Comparison of ENCODE assay signal across 8 mouse cellular contexts in genomic region chr14:25486742-25487469, GRCm38 (mm10). TPM values are rescaled to one million over a fixed set of nuclear protein-coding genes. Genes with fewer than 3 reads are reported as not detected.
DNase-seq lines count a peak whose midpoint lies in the region; ATAC-seq and TF ChIP-seq lines count a peak whose summit lies in the region.

No protein-coding gene starts in this region.

- ATAC-seq in heart, embryonic 14.5 days (ENCODE audit: insufficient number of reproducible peaks, insufficient read depth, low FRiP score, low read depth), result no peak

- no peaks in the 10 kb centered on the region for H3K36me3 ChIP-seq in kidney, adult 2 months (ENCODE audit: control insufficient read depth, insufficient read depth, low read length)
- no peaks in the 10 kb centered on the region for H3K36me3 ChIP-seq in heart, embryonic 14.5 days (ENCODE audit: control insufficient read depth, insufficient read depth, low read length)
- peaks cover 27% of the 10 kb centered on the region for H3K36me3 ChIP-seq in megakaryocyte, embryonic 14.5 days (replicated peaks; ENCODE audit: low read length)

- H3K4me1 ChIP-seq in kidney, adult 2 months (ENCODE audit: control insufficient read depth, insufficient read depth, low read length), result peaks cover 79% of the 10 kb centered on the region
- peaks cover 82 to 99% of the 10 kb centered on the region in 2 experiments for H3K4me1 ChIP-seq in heart, embryonic 14.5 days (ENCODE audit: control insufficient read depth in 2 of 2, insufficient read depth in 2 of 2, low read length in 2 of 2)
- peaks cover 100% of the 10 kb centered on the region for H3K4me1 ChIP-seq in megakaryocyte, embryonic 14.5 days

- H3K9ac ChIP-seq in heart, embryonic 14.5 days (ENCODE audit: low read length), result peak overlapping the region; percentile 66

- no peaks in the 10 kb centered on the region for H3K9me3 ChIP-seq in heart, embryonic 14.5 days (ENCODE audit: control insufficient read depth, low read length)
- H3K9me3 ChIP-seq in megakaryocyte, embryonic 14.5 days, result no peaks in the 10 kb centered on the region

- 56% methylated on average over 9 of the region's 9 CpGs for WGBS in kidney, adult 2 months
- WGBS in heart, embryonic 14.5 days, result 48% methylated on average over 9 of the region's 9 CpGs

- no peak for TF ChIP-seq CTCF in kidney, adult 2 months (conservative IDR thresholded peaks at IDR 0.05; ENCODE audit: insufficient read depth, insufficient read length, low read depth, low read length)

- peak overlapping the region; percentile 97 for H3K27ac ChIP-seq in kidney, adult 2 months (ENCODE audit: insufficient read depth, low read depth, low read length)
- H3K27ac ChIP-seq in heart, embryonic 14.5 days (replicated peaks in 1 of 2; ENCODE audit: control insufficient read depth in 1 of 2, insufficient read depth in 1 of 2, low read depth in 2 of 2, low read length in 2 of 2), result peak overlapping the region; percentile 92 to 93

- H3K4me2 ChIP-seq in heart, embryonic 14.5 days (ENCODE audit: low read length), result no peak overlapping the region

- H3K4me3 ChIP-seq in kidney, adult 2 months (ENCODE audit: insufficient read depth, low read depth, low read length), result no peak overlapping the region
- H3K4me3 ChIP-seq in heart, embryonic 14.5 days (ENCODE audit: control insufficient read depth in 1 of 2, insufficient read depth in 1 of 2, low read depth in 1 of 2, low read length in 2 of 2), result no peak overlapping the region
- H3K4me3 ChIP-seq in megakaryocyte, embryonic 14.5 days (replicated peaks), result peak overlapping the region; percentile 81

- no peaks in the 10 kb centered on the region for H3K27me3 ChIP-seq in kidney, adult 2 months (replicated peaks; ENCODE audit: control insufficient read depth, insufficient read depth, low read length)
- H3K27me3 ChIP-seq in heart, embryonic 14.5 days (ENCODE audit: control insufficient read depth, insufficient read depth, low read length), result no peaks in the 10 kb centered on the region
- no peaks in the 10 kb centered on the region for H3K27me3 ChIP-seq in megakaryocyte, embryonic 14.5 days (replicated peaks)

- DNase-seq in kidney, adult 2 months, result no peak
- DNase-seq in kidney, postnatal 4 days, result no peak
- DNase-seq in NIH3T3 (ENCODE audit: low read depth), result peak; percentile 69
- no peak for DNase-seq in natural killer cell, adult 2 months (ENCODE audit: low spot score in 2 of 2)
- DNase-seq in kidney, postnatal 14 days, result no peak
- no peak for DNase-seq in right cerebral cortex, postnatal 36 days (ENCODE audit: low spot score in 2 of 2)

- no peak for TF ChIP-seq POLR2A in kidney, adult 2 months (IDR thresholded peaks at IDR 0.05; ENCODE audit: low read depth, low read length)

RNA-seq across cellular contexts. Expression of gene Zmiz1, which starts 27.9 kb away (rescaled TPM):
- 37.8 and 42.6 TPM in 2 replicates for polyA plus RNA-seq in kidney, adult 2 months (2012; rRNA removed)
- 27.7 and 31.3 TPM in 2 replicates for polyA plus RNA-seq in heart, embryonic 14.5 days (2014; fragmentation: Nextera tagmentation; extraction: Ambion mirVana)
- polyA plus RNA-seq in megakaryocyte, embryonic 14.5 days (2012; ENCODE audit: insufficient read depth, low replicate concordance), result 18.1 and 54.1 TPM in 2 replicates
